Mouse (Mus musculus) right cerebral cortex, postnatal 36 days (tissue): ENCODE measurements around the gene Unc93a.
"Not testable (repeated sequence)": the region's sequence is repeated elsewhere in the genome, so short reads cannot be mapped to it uniquely, and the experiment has no call there.

Experiments
- DNase-seq, 2 experiments: peaks; one replicate each; pipeline ENCODE4 v3.0.0; 2022; ENCODE audit warnings: low spot score in 2 of 2, mixed read lengths in 1 of 2

Unc93a gene

DNA sequence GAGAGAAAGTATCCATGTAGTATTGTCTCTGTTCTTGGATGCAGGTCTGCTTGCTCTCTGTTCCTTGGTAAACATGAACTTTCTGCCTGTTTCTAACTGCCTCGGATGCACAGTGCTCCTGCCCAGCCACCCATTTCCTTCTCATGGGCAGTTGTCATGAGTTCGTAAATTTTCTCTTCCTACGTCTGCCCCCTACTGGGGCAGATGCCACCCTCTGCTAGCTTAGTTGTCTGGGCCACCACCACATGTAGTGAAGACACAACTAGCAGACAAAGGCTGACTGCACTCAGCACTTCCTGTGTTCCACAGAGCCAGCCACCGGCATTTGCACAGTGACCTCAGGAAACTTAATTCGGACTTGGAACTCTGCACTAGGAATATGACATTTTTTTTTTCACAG is 62.4 kb downstream of the Unc93a start:
- not testable (repeated sequence) for DNase-seq

GRCm38 (mm10) chr17:13067864-13068385 is 63.7 kb downstream of the Unc93a start:
- not testable (repeated sequence) for DNase-seq

- not testable (repeated sequence) for DNase-seq
These were observed 68.7 kb downstream of the Unc93a start for GRCm38 (mm10) chr17:13062882-13063281.

DNA sequence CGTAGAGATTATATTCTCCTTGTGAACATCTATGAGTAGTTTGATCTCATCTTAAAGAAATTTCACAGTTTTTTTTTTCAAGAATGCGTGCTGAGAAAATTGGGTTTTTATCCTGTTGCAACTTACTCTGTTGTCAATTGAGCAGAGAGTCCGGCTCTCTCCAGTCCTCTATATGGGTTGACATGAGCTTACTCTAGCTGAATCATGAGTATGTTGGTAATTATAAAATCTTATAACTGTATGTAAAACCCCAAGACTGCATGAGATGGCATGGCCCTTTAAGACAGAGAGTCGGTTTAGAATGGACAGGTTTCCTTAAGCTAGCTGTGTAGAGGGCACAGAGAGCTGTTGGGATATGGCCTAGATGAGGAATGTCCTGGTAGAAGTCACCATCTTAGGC is 70.8 kb downstream of the Unc93a start, which contains the start of gene Tcp10b:
Gene Tcp10b, plus strand, starts transcription at position 301 of the 400 bp plus-strand sequence.
- not testable (repeated sequence) for DNase-seq
